Mouse (Mus musculus): ENCODE results near the gene Thsd7b.

- no peak for TF ChIP-seq CTCF (IDR thresholded peaks at IDR 0.05; ENCODE audit: borderline replicate concordance, insufficient read depth, low read length)
- TF ChIP-seq POLR2A (IDR thresholded peaks at IDR 0.05; ENCODE audit: low read depth, low read length) = no peak
Measured at GRCm38 (mm10) chr1:130169875-130170274, 896.8 kb downstream of the Thsd7b start.

Data from embryonic fibroblast, embryonic 13.5 days (primary cell).